Mouse (Mus musculus): ENCODE measurements around the gene Amz1. TPM values are rescaled to one million over a fixed set of nuclear protein-coding genes. Genes with fewer than 3 reads are reported as not detected.

Gene Amz1
- total RNA-seq (2012; rRNA removed) (7.0 and 8.3 TPM in 2 replicates), total RNA-seq (2014; rRNA removed) (7.3 and 7.5 TPM in 2 replicates), polyA plus RNA-seq (2012; ENCODE audit: insufficient read length, low read depth) (11.2 and 12.4 TPM in 2 replicates)

DNA sequence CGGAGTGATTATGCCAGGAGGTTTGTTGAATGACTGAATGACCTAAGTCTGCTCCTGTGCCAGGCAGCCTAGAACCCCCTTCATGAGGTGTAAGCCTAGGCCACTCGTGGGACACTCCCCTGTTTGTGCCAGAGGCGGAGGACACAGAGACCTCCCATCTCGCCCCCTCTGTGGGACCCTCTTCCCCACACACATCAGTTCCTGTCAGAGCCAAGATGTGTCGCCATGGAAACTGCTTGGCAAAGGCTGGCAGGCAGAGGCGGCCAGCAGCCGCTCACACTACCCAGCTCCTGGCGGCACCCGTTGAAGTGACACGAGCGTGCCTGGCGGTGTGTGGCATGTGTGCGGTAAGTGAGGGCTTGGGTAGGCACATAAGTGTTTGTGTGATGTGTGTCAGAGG is at the start of gene Amz1:
Amz1 (plus strand) TSS at position 306 of the 400 bp plus-strand sequence.
- H3K27me3 ChIP-seq (replicated peaks) = peaks cover 1% of the 10 kb centered on the region
- in situ Hi-C loops (cut with MboI; ENCODE audit: low pct_ligation_motif_present, low pct_unique_long_range_greater_than_20kb, low sequenced_read_pairs) (no loop called here), dilution Hi-C loops (cut with MboI; ENCODE audit: extremely low pct_ligation_motif_present, extremely low pct_unique_long_range_greater_than_20kb, low sequenced_read_pairs) (no loop called here)
- no peaks in the 10 kb centered on the region for H3K9me3 ChIP-seq (replicated peaks; ENCODE audit: low read length)
- no peaks in the 10 kb centered on the region for H3K4me1 ChIP-seq (ENCODE audit: control insufficient read depth in 1 of 2, insufficient read depth in 2 of 2)
- H3K79me2 ChIP-seq (replicated peaks; ENCODE audit: control insufficient read depth, extremely low read depth, insufficient read depth, poor library complexity, severe bottlenecking) = no peaks in the 10 kb centered on the region
- no peak for DNase-seq (ENCODE audit: extremely low read depth)
- TF ChIP-seq POLR2AphosphoS2 (IDR thresholded peaks at IDR 0.05; ENCODE audit: low read depth, low read length) (no peak), MAX (IDR thresholded peaks at IDR 0.05; ENCODE audit: low read length) (no peak), PAX5 (IDR thresholded peaks at IDR 0.05; ENCODE audit: low read length) (no peak), E2F4 (IDR thresholded peaks at IDR 0.05; ENCODE audit: insufficient replicate concordance, low read depth, low read length) (no peak)
- H3K36me3 ChIP-seq (replicated peaks in 1 of 2; ENCODE audit: control insufficient read depth in 1 of 2, insufficient read depth in 1 of 2, low read length in 1 of 2) = peaks cover 5 to 15% of the 10 kb centered on the region in 2 experiments
- no peak within 1 kb of the TSS for H3K4me3 ChIP-seq (replicated peaks in 1 of 3; ENCODE audit: low read depth in 2 of 3, low read length in 2 of 3, poor library complexity in 1 of 3)
- H3K4me2 ChIP-seq (ENCODE audit: insufficient read depth, low read depth, poor library complexity, severe bottlenecking) = no peak within 1 kb of the TSS
- H3K27ac ChIP-seq (ENCODE audit: insufficient read depth, low read depth) = no peak within 1 kb of the TSS
- no peak within 1 kb of the TSS for H3K9ac ChIP-seq (ENCODE audit: insufficient read depth, low read depth)

- dilution Hi-C loops (cut with MboI; ENCODE audit: extremely low pct_ligation_motif_present, extremely low pct_unique_long_range_greater_than_20kb, low sequenced_read_pairs) = no loop called here
- in situ Hi-C loops (cut with MboI; ENCODE audit: low pct_ligation_motif_present, low pct_unique_long_range_greater_than_20kb, low sequenced_read_pairs) = loop anchor here (5.0 kb wide), 1 partner anchor 43 kb away; no protein-coding TSS in a partner anchor
- Histone ChIP-seq H3K27ac (ENCODE audit: insufficient read depth, low read depth) (no peak overlapping the region), H3K27me3 (replicated peaks) (no peaks in the 10 kb centered on the region), H3K9ac (ENCODE audit: insufficient read depth, low read depth) (no peak overlapping the region), H3K9me3 (replicated peaks; ENCODE audit: low read length) (no peaks in the 10 kb centered on the region), H3K4me2 (ENCODE audit: insufficient read depth, low read depth, poor library complexity, severe bottlenecking) (no peak overlapping the region), H3K36me3 (replicated peaks in 1 of 2; ENCODE audit: control insufficient read depth in 1 of 2, insufficient read depth in 1 of 2, low read length in 1 of 2) (peaks cover 16 to 68% of the 10 kb centered on the region in 2 experiments), H3K4me3 (replicated peaks in 1 of 3; ENCODE audit: low read depth in 2 of 3, low read length in 2 of 3, poor library complexity in 1 of 3) (no peak overlapping the region), H3K4me1 (ENCODE audit: control insufficient read depth in 1 of 2, insufficient read depth in 2 of 2) (peaks cover 0 to 33% of the 10 kb centered on the region in 2 experiments; a peak in 2 of 4 replicates), H3K79me2 (replicated peaks; ENCODE audit: control insufficient read depth, extremely low read depth, insufficient read depth, poor library complexity, severe bottlenecking) (no peaks in the 10 kb centered on the region)
- DNase-seq (ENCODE audit: extremely low read depth) = no peak
- TF ChIP-seq MXI1 (IDR thresholded peaks at IDR 0.05; ENCODE audit: low read depth, low read length) (no peak), JUND (conservative IDR thresholded peaks at IDR 0.05; ENCODE audit: low read depth, low read length) (no peak), MAZ (IDR thresholded peaks at IDR 0.05; ENCODE audit: low read depth, low read length) (no peak), CHD2 (IDR thresholded peaks at IDR 0.05; ENCODE audit: low read length) (no peak), RAD21 (IDR thresholded peaks at IDR 0.05; ENCODE audit: low read depth, low read length) (no peak), IRF4 (IDR thresholded peaks at IDR 0.05; ENCODE audit: low read depth, low read length) (no peak), PAX5 (IDR thresholded peaks at IDR 0.05; ENCODE audit: low read length) (no peak), KAT2A (IDR thresholded peaks at IDR 0.05; ENCODE audit: insufficient replicate concordance, low read length) (no peak), TCF12 (IDR thresholded peaks at IDR 0.05; ENCODE audit: low read depth, low read length) (no peak), HCFC1 (IDR thresholded peaks at IDR 0.05; ENCODE audit: low read depth, low read length) (no peak), MYC (IDR thresholded peaks at IDR 0.05; ENCODE audit: low read depth, low read length) (no peak), CTCF (conservative IDR thresholded peaks at IDR 0.05 in 1 of 2, IDR thresholded peaks at IDR 0.05 in 1 of 2; ENCODE audit: low read depth in 2 of 2, low read length in 2 of 2) (no peak), POLR2AphosphoS2 (IDR thresholded peaks at IDR 0.05; ENCODE audit: low read depth, low read length) (no peak), POLR2A (IDR thresholded peaks at IDR 0.05; ENCODE audit: low read depth, low read length) (no peak), UBTF (IDR thresholded peaks at IDR 0.05; ENCODE audit: low read depth, low read length) (no peak)
These were observed 48.8 kb upstream of the Amz1 start for GRCm38 (mm10) chr5:140675079-140675478.
